17 mouse cellular contexts compared by ENCODE assay signal in genomic region chrX:98881085-98881484, GRCm38 (mm10). TPM values are rescaled to one million over a fixed set of nuclear protein-coding genes. Genes with fewer than 3 reads are reported as not detected.
DNase-seq lines count a peak whose midpoint lies in the region; ATAC-seq lines count a peak whose summit lies in the region.
"Had no signal": no experiment of that assay in that cellular context is flagged by ENCODE, and none has a peak within 500 bp of the region (broad histone marks: within the 10 kb centered on the region; RNA-seq: fewer than 3 reads in every experiment).

No protein-coding gene starts in this region.

- no peak overlapping the region for H3K4me2 ChIP-seq in liver, embryonic 11.5 days
- H3K4me2 ChIP-seq: embryonic facial prominence, embryonic 12.5 days; forebrain, embryonic 15.5 days; heart, embryonic 11.5 days; hindbrain, embryonic 15.5 days had no signal

- DNase-seq in 416B (ENCODE audit: low read depth) (peak; percentile 33), MEL-GATA-1-ER (ENCODE audit: extremely low read depth, low read depth) (peak; percentile 80)
- DNase-seq in retina, embryonic 14.5 days (ENCODE audit: low spot score): no peak
- no peak for DNase-seq in liver, embryonic 11.5 days (ENCODE audit: low spot score)
- DNase-seq in layer of hippocampus, postnatal 14 days (ENCODE audit: low spot score in 2 of 2): no peak
- DNase-seq: adrenal gland, postnatal 14 days; cerebellum, adult 18-20 months; cerebellum, postnatal 10 days; gastrocnemius, postnatal 36 days; heart, adult 2 months had no signal

- H3K4me1 ChIP-seq in liver, embryonic 11.5 days (replicated peaks; ENCODE audit: control insufficient read depth, insufficient read depth, low read length): no peaks in the 10 kb centered on the region
- H3K4me1 ChIP-seq: embryonic facial prominence, embryonic 12.5 days; forebrain, embryonic 15.5 days; hindbrain, embryonic 15.5 days had no signal

- WGBS in liver, embryonic 11.5 days: 57% methylated on average over 2 of the region's 2 CpGs

- no peak overlapping the region for H3K4me3 ChIP-seq in liver, embryonic 11.5 days (ENCODE audit: low read depth, low read length)
- H3K4me3 ChIP-seq: embryonic facial prominence, embryonic 12.5 days; forebrain, embryonic 15.5 days; heart, adult 2 months; hindbrain, embryonic 15.5 days had no signal

- peak; percentile 72 to 78 for ATAC-seq in hematopoietic stem cell, adult 5-6 weeks (replicated peaks in 1 of 2; ENCODE audit: insufficient read depth in 1 of 2, low FRiP score in 2 of 2, low TSS enrichment in 1 of 2, low read depth in 1 of 2, poor library complexity in 2 of 2, severe bottlenecking in 2 of 2)
- 0 out of 2 replicates have a peak, but pooled peaks have one; percentile 31 for ATAC-seq in monocyte, adult 5-6 weeks (replicated peaks; ENCODE audit: insufficient number of reproducible peaks, low FRiP score, low TSS enrichment, poor library complexity, severe bottlenecking)
- no peak for ATAC-seq in liver, embryonic 11.5 days (replicated peaks; ENCODE audit: low FRiP score)
- ATAC-seq: forebrain, embryonic 15.5 days had no signal

- no peak overlapping the region for H3K27ac ChIP-seq in liver, embryonic 11.5 days (ENCODE audit: low read depth, low read length)
- H3K27ac ChIP-seq: embryonic facial prominence, embryonic 12.5 days; forebrain, embryonic 15.5 days; heart, adult 2 months; hindbrain, embryonic 15.5 days had no signal

- H3K27me3 ChIP-seq in liver, embryonic 11.5 days (replicated peaks; ENCODE audit: control insufficient read depth, insufficient read depth, low read length): no peaks in the 10 kb centered on the region; the same call in 1 of the 2 replicates
- H3K27me3 ChIP-seq: CH12.LX; embryonic facial prominence, embryonic 12.5 days; forebrain, embryonic 15.5 days; hindbrain, embryonic 15.5 days had no signal

- no peak overlapping the region for H3K9ac ChIP-seq in liver, embryonic 11.5 days (ENCODE audit: low read depth, low read length)
- H3K9ac ChIP-seq: embryonic facial prominence, embryonic 12.5 days; forebrain, embryonic 15.5 days; hindbrain, embryonic 15.5 days had no signal

- H3K9me3 ChIP-seq in liver, embryonic 11.5 days (ENCODE audit: control insufficient read depth, low read length): no peaks in the 10 kb centered on the region
- H3K9me3 ChIP-seq: embryonic facial prominence, embryonic 12.5 days; forebrain, embryonic 15.5 days; hindbrain, embryonic 15.5 days had no signal

- no peaks in the 10 kb centered on the region for H3K36me3 ChIP-seq in liver, embryonic 11.5 days (ENCODE audit: control insufficient read depth, insufficient read depth, low read length)
- H3K36me3 ChIP-seq: embryonic facial prominence, embryonic 12.5 days; forebrain, embryonic 15.5 days; hindbrain, embryonic 15.5 days had no signal

RNA-seq across cellular contexts. Expression of gene Ophn1, which starts 9.7 kb away (rescaled TPM):
- total RNA-seq in hematopoietic stem cell, adult 5-6 weeks (2017): 4.0 and 5.8 TPM in 2 replicates
- 0.53 to 1.8 TPM in 2 of 3 replicates, not detected in the other for total RNA-seq in monocyte, adult 5-6 weeks (2017)
- 4.1 and 6.8 TPM in 2 replicates for polyA plus RNA-seq in liver, embryonic 11.5 days (2014; fragmentation: Nextera tagmentation; extraction: Ambion mirVana)
- total RNA-seq in layer of hippocampus, postnatal 14 days (2021): 10 to 100 TPM; 38.9 to 41.8 TPM
- total RNA-seq: CH12.LX had no signal

RNA-seq across cellular contexts. Expression of gene Yipf6, which starts 55.0 kb away (rescaled TPM):
- 35.3 and 38.3 TPM in 2 replicates for total RNA-seq in hematopoietic stem cell, adult 5-6 weeks (2017)
- 36.2 to 42.9 TPM (median 40.3 TPM) in 3 replicates for total RNA-seq in monocyte, adult 5-6 weeks (2017)
- 23.1 and 24.4 TPM in 2 replicates for polyA plus RNA-seq in liver, embryonic 11.5 days (2014; fragmentation: Nextera tagmentation; extraction: Ambion mirVana)
- total RNA-seq in layer of hippocampus, postnatal 14 days (2021): 10 to 100 TPM; 38.3 to 38.8 TPM

Comparison
In these comparisons a context has a peak if more than half of its experiments do, and no peak if none do; other contexts are left out.
1. DNase-seq: peak in 416B (single experiment) and MEL-GATA-1-ER (single experiment); none in retina, embryonic 14.5 days (single experiment), liver, embryonic 11.5 days (single experiment) and layer of hippocampus, postnatal 14 days (0 of 2).